In genomic region chr12:56472856-56473647, GRCm38 (mm10) we compare ENCODE assay signal across 19 mouse cellular contexts.
"Had no signal": no experiment of that assay in that cellular context is flagged by ENCODE, and none has a peak within 500 bp of the region (broad histone marks: within the 10 kb centered on the region; RNA-seq: fewer than 3 reads in every experiment).

No protein-coding gene starts in this region.

- H3K36me3 ChIP-seq: limb, embryonic 12.5 days; limb, embryonic 15.5 days; midbrain, embryonic 12.5 days had no signal

- ATAC-seq: liver, postnatal 0 days; lung, postnatal 0 days had no signal

- H3K4me3 ChIP-seq: limb, embryonic 12.5 days; limb, embryonic 15.5 days; midbrain, embryonic 12.5 days had no signal

- H3K4me1 ChIP-seq: limb, embryonic 12.5 days; limb, embryonic 15.5 days had no signal

- H3K4me2 ChIP-seq: limb, embryonic 12.5 days; limb, embryonic 15.5 days; liver, embryonic 11.5 days; lung, embryonic 14.5 days; midbrain, embryonic 12.5 days had no signal

- H3K27me3 ChIP-seq: limb, embryonic 15.5 days had no signal

- H3K27ac ChIP-seq: limb, embryonic 12.5 days; limb, embryonic 15.5 days; liver, embryonic 14.5 days; macrophage; midbrain, embryonic 12.5 days; stomach, postnatal 0 days had no signal

- H3K9ac ChIP-seq: limb, embryonic 12.5 days; limb, embryonic 15.5 days; liver, embryonic 14.5 days; liver, postnatal 0 days; lung, embryonic 14.5 days; midbrain, embryonic 12.5 days had no signal

- DNase-seq: kidney, adult 18-20 months; kidney, adult 9 months; kidney, postnatal 14 days; kidney, postnatal 4 days; left cerebral cortex, postnatal 4 days; liver, postnatal 0 days; lung, embryonic 14.5 days; right cerebral cortex, postnatal 4 days; thymus, adult 2 months; thymus, postnatal 14 days; thymus, postnatal 4 days had no signal

- H3K9me3 ChIP-seq: limb, embryonic 12.5 days; limb, embryonic 15.5 days; midbrain, embryonic 12.5 days had no signal
